Mouse (Mus musculus) stomach, embryonic 15.5 days (tissue): ENCODE results near the gene Arid3a. TPM values are rescaled to one million over a fixed set of nuclear protein-coding genes. Genes with fewer than 3 reads are reported as not detected.

Source experiments
- ATAC-seq: fragments of 200-750 bp; cut with Nextera tagmentation; 2 replicates; pipeline ENCODE4 v1.8.0; 2017; ENCODE audit warnings: low read depth, moderate number of reproducible peaks, moderate TSS enrichment; ENCODE audit not compliant: insufficient read depth, low FRiP score
- H3K27ac ChIP-seq: fragments of 300-500 bp; sonication (generic); 2 replicates; pipeline ENCODE4 v1.5.1; 2015; ENCODE audit warnings: mild to moderate bottlenecking, inconsistent platforms
- H3K27me3 ChIP-seq: fragments of 300-500 bp; sonication (generic); replicated peaks from 2 replicates; pipeline ENCODE4 v1.6.1; 2015; ENCODE audit warnings: inconsistent platforms
- H3K36me3 ChIP-seq: fragments of 300-500 bp; sonication (generic); 2 replicates; pipeline ENCODE4 v1.6.1; 2015; ENCODE audit warnings: inconsistent platforms
- H3K4me1 ChIP-seq: fragments of 300-500 bp; sonication (generic); 2 replicates; pipeline ENCODE4 v1.6.1; 2015; ENCODE audit warnings: inconsistent platforms
- H3K4me2 ChIP-seq: fragments of 300-500 bp; sonication (generic); 2 replicates; pipeline ENCODE4 v1.6.1; 2015; ENCODE audit warnings: mild to moderate bottlenecking, inconsistent platforms
- H3K4me3 ChIP-seq: fragments of 300-500 bp; sonication (generic); replicated peaks from 2 replicates; pipeline ENCODE4 v1.5.1; 2015; ENCODE audit warnings: inconsistent platforms
- H3K9ac ChIP-seq: fragments of 300-500 bp; sonication (generic); 2 replicates; pipeline ENCODE4 v1.6.1; 2015; ENCODE audit warnings: inconsistent platforms
- H3K9me3 ChIP-seq: fragments of 300-500 bp; sonication (generic); 2 replicates; pipeline ENCODE4 v1.6.1; 2016; ENCODE audit warnings: inconsistent platforms
- WGBS: fragments of 180-500 bp; shearing (Covaris S2); methylation state at CpG from one replicate; pipeline ENCODE4 v1.1.7; 2015; 5-methylcytosine and 5-hydroxymethylcytosine counted together
- polyA plus RNA-seq: library from polyadenylated mRNA; unstranded; fragments of >200 nt; fragmentation: Nextera tagmentation; extraction: Ambion mirVana; gene quantifications from 2 replicates; pipeline ENCODE4 v1.2.1, GENCODE M21; 2015

The Arid3a gene
- polyA plus RNA-seq, 1 experiment from 2014 or later: 10.0 TPM

DNA sequence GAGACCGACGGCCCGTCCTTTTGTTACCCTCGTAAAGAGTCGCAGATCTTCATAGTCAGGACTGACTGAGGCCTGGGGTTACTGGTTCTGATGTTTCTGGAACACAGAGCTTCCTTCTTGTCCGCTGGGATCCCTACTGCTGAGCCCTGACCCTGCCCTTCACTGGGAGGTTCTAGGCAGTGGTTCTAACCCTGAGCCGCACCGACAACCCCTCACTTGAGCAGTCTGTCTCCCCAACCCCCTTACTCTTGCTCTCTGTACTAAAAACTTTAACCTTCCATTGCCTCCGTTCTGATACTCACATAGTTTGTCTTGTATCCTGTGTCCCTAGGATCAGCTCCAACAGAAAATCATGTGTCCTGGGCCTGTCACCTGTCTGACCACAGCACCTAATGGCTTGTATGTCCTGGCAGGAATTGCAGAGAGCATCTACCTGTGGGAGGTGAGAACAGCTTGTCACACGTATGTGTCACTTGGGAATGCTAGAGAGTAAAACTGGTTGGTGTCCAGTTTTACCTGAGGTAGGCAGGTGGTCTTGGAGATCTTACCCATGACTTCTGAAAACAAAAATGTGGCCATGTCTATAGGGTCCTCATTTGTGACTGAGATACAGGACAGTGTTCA, 33.9 kb downstream of the Arid3a start:
- Histone ChIP-seq H3K27ac (0 out of 2 replicates have a peak overlapping the region, but pooled peaks have one; percentile 67), H3K36me3 (peaks cover 35% of the 10 kb centered on the region; the same call in 1 of the 2 replicates), H3K9ac (peak overlapping the region; percentile 77), H3K9me3 (no peaks in the 10 kb centered on the region), H3K4me2 (peak overlapping the region; percentile 89), H3K4me3 (peak overlapping the region; percentile 98), H3K4me1 (peaks cover 15% of the 10 kb centered on the region), H3K27me3 (no peaks in the 10 kb centered on the region)
- ATAC-seq: no peak
- WGBS: 11% methylated on average over 10 of the region's 10 CpGs

- H3K4me1 ChIP-seq: peaks cover 16% of the 10 kb centered on the region
- no peak for ATAC-seq
- H3K4me3 ChIP-seq: no peak overlapping the region
- 93% methylated on average over 7 of the region's 7 CpGs for WGBS
- no peak overlapping the region for H3K27ac ChIP-seq
- no peaks in the 10 kb centered on the region for H3K9me3 ChIP-seq
- no peak overlapping the region for H3K9ac ChIP-seq
- no peak overlapping the region for H3K4me2 ChIP-seq
- H3K27me3 ChIP-seq: no peaks in the 10 kb centered on the region
- peaks cover 60% of the 10 kb centered on the region for H3K36me3 ChIP-seq
Measured at GRCm38 (mm10) chr10:79964727-79965126, 37.9 kb downstream of the Arid3a start.

DNA sequence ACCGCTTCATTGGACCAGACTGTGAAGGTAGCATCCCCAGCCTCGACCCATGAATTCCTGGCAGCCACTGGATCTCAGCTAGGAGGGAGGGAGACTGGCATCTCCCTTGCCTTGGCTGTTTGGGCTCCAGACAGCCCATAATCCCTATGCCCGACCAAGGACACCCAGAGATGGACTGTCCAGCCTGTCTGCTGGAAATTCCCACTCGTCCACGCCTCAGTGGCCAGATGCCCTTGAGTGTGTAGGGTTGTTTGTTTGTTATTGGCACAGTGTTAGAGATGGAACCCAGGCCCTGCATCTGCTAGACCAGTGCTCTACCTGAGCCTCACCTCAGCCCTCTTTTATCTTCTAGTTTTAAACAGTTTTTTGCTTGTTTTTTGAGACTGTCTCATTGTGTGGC, 38.5 kb downstream of the Arid3a start:
- Histone ChIP-seq H3K4me1 (peaks cover 16% of the 10 kb centered on the region), H3K27me3 (peaks cover 2% of the 10 kb centered on the region; the same call in 1 of the 2 replicates), H3K9ac (no peak overlapping the region), H3K36me3 (peaks cover 60% of the 10 kb centered on the region), H3K9me3 (no peaks in the 10 kb centered on the region), H3K4me3 (no peak overlapping the region), H3K27ac (no peak overlapping the region), H3K4me2 (no peak overlapping the region)
- no peak for ATAC-seq
- 83% methylated on average over 5 of the region's 5 CpGs for WGBS

- no peak for ATAC-seq
- Histone ChIP-seq H3K4me2 (no peak overlapping the region), H3K27ac (no peak overlapping the region), H3K4me1 (peaks cover 16% of the 10 kb centered on the region), H3K4me3 (no peak overlapping the region), H3K36me3 (peaks cover 57% of the 10 kb centered on the region), H3K9ac (no peak overlapping the region), H3K27me3 (peaks cover 16% of the 10 kb centered on the region; the same call in 1 of the 2 replicates), H3K9me3 (no peaks in the 10 kb centered on the region)
- 89% methylated on average over 5 of the region's 5 CpGs for WGBS
Measured at GRCm38 (mm10) chr10:79966886-79967400, 40.1 kb downstream of the Arid3a start.

- Histone ChIP-seq H3K9ac (no peak overlapping the region), H3K4me2 (no peak overlapping the region), H3K4me3 (no peak overlapping the region), H3K4me1 (peaks cover 16% of the 10 kb centered on the region), H3K9me3 (no peaks in the 10 kb centered on the region), H3K36me3 (peaks cover 51% of the 10 kb centered on the region), H3K27ac (no peak overlapping the region), H3K27me3 (peaks cover 21% of the 10 kb centered on the region; the same call in 1 of the 2 replicates)
- 57% methylated on average over 1 of the region's 1 CpGs for WGBS
- no peak for ATAC-seq
Measured at GRCm38 (mm10) chr10:79968181-79968580, 41.3 kb downstream of the Arid3a start.

- no peak for ATAC-seq
- Histone ChIP-seq H3K27me3 (peaks cover 21% of the 10 kb centered on the region; the same call in 1 of the 2 replicates), H3K9me3 (no peaks in the 10 kb centered on the region), H3K9ac (no peak overlapping the region), H3K4me2 (no peak overlapping the region), H3K27ac (no peak overlapping the region), H3K4me3 (no peak overlapping the region), H3K36me3 (peaks cover 44% of the 10 kb centered on the region), H3K4me1 (peaks cover 16% of the 10 kb centered on the region)
- WGBS: 18% methylated on average over 3 of the region's 3 CpGs
Measured at GRCm38 (mm10) chr10:79969124-79969568, 42.3 kb downstream of the Arid3a start.

DNA sequence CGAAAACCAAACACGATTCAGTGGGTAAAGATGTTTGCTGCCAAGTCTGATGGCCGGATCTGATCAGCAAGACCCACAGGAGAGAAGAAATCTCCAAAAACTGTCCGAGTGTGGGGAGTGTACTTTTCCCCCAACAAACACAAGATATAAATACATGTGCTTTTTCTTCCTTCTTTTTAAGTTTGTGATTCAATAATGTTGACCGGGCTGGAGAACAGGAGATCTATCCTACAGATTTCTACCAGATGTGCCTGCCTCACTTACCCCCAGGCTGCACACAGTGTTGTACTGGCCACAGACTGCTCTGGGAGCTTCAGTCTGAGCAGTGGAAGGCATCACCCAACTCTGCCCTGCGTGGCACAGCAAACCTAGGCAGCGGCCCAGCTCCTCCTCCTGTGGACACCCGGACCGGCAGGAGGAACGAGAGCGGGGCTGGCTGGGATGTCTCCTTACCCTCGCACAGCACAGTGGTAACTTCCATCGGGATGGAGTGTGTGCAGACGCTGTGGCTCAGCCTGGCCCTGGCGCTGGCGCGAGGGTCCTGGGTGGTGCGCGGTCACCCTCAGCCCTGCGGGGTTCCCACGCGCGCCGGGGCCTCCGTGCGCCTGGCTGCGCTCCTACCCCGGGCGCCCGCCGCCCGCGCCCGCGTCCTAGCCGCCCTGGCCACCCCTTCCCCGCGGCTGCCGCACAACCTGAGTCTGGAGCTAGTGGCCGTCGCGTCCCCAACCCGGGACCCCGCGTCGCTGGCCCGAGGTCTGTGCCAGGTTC, 43.8 kb downstream of the Arid3a start, which contains the start of gene Grin3b:
Gene Grin3b, plus strand, starts transcription at position 301 of the 768 bp plus-strand sequence.
- no peak for ATAC-seq
- Histone ChIP-seq H3K4me3 (peak within 1 kb of the TSS; percentile 42), H3K4me2 (peak within 1 kb of the TSS; percentile 76), H3K4me1 (peaks cover 16% of the 10 kb centered on the region), H3K36me3 (peaks cover 33% of the 10 kb centered on the region), H3K27ac (no peak within 1 kb of the TSS), H3K9me3 (no peaks in the 10 kb centered on the region), H3K9ac (peak within 1 kb of the TSS; percentile 37; the same call in 1 of the 2 replicates), H3K27me3 (peaks cover 21% of the 10 kb centered on the region; the same call in 1 of the 2 replicates)
- 6% methylated on average over 47 of the region's 47 CpGs for WGBS

DNA sequence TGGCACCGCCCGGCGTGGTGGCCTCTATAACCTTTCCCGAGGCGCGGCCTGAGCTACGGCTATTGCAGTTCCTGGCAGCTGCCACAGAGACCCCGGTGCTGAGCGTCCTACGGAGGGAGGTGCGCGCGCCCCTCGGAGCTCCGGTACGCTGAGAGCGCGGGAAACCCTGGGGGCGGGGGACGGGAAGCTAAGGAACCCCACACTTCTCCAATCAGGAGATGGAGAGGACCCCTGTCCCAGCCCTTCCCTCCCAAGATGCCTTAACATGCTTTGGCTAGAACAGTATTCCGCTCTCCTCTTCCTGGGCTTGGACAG, 44.3 kb downstream of the Arid3a start:
- H3K4me2 ChIP-seq: peak overlapping the region; percentile 76
- WGBS: 2% methylated on average over 21 of the region's 21 CpGs
- no peaks in the 10 kb centered on the region for H3K9me3 ChIP-seq
- ATAC-seq: no peak
- peak overlapping the region; percentile 42 for H3K4me3 ChIP-seq
- H3K27me3 ChIP-seq: peaks cover 21% of the 10 kb centered on the region; the same call in 1 of the 2 replicates
- peaks cover 34% of the 10 kb centered on the region for H3K36me3 ChIP-seq
- H3K27ac ChIP-seq: no peak overlapping the region
- peak overlapping the region; percentile 37; the same call in 1 of the 2 replicates for H3K9ac ChIP-seq
- peaks cover 16% of the 10 kb centered on the region for H3K4me1 ChIP-seq

- Histone ChIP-seq H3K4me1 (peaks cover 16% of the 10 kb centered on the region), H3K36me3 (peaks cover 34% of the 10 kb centered on the region), H3K4me3 (no peak overlapping the region), H3K4me2 (no peak overlapping the region), H3K9ac (no peak overlapping the region), H3K9me3 (no peaks in the 10 kb centered on the region; the same call in 1 of the 2 replicates), H3K27me3 (peaks cover 21% of the 10 kb centered on the region; the same call in 1 of the 2 replicates), H3K27ac (no peak overlapping the region)
- WGBS: 54% methylated on average over 14 of the region's 14 CpGs
- ATAC-seq: no peak
Measured at GRCm38 (mm10) chr10:79972831-79973230, 46.0 kb downstream of the Arid3a start.

DNA sequence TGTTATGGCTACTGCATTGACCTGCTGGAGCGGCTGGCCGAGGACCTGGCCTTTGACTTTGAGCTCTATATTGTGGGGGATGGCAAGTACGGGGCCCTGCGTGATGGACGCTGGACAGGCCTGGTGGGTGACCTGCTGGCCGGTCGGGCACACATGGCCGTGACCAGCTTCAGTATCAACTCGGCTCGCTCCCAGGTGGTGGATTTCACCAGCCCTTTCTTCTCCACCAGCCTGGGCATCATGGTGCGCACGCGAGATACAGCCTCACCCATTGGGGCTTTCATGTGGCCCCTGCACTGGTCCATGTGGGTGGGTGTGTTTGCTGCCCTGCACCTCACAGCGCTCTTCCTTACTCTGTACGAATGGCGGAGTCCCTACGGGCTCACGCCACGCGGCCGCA, 47.2 kb downstream of the Arid3a start:
- H3K4me1 ChIP-seq: peaks cover 10% of the 10 kb centered on the region
- no peak overlapping the region for H3K9ac ChIP-seq
- peaks cover 21% of the 10 kb centered on the region; the same call in 1 of the 2 replicates for H3K27me3 ChIP-seq
- peaks cover 40% of the 10 kb centered on the region for H3K36me3 ChIP-seq
- H3K4me3 ChIP-seq: no peak overlapping the region
- H3K4me2 ChIP-seq: no peak overlapping the region
- no peaks in the 10 kb centered on the region; the same call in 1 of the 2 replicates for H3K9me3 ChIP-seq
- no peak overlapping the region for H3K27ac ChIP-seq
- WGBS: 89% methylated on average over 21 of the region's 21 CpGs
- ATAC-seq: no peak

GRCm38 (mm10) chr10:79974668-79975067, 47.8 kb downstream of the Arid3a start:
- 87% methylated on average over 8 of the region's 8 CpGs for WGBS
- H3K9ac ChIP-seq: no peak overlapping the region
- H3K27me3 ChIP-seq: peaks cover 21% of the 10 kb centered on the region; the same call in 1 of the 2 replicates
- no peak overlapping the region for H3K27ac ChIP-seq
- peaks cover 44% of the 10 kb centered on the region for H3K36me3 ChIP-seq
- no peak for ATAC-seq
- H3K9me3 ChIP-seq: no peaks in the 10 kb centered on the region; the same call in 1 of the 2 replicates
- peaks cover 10% of the 10 kb centered on the region for H3K4me1 ChIP-seq
- no peak overlapping the region for H3K4me2 ChIP-seq
- no peak overlapping the region for H3K4me3 ChIP-seq
